Mouse (Mus musculus) liver, postnatal 0 days (tissue): Measurements from ENCODE around the gene Zfand3. TPM values are rescaled to one million over a fixed set of nuclear protein-coding genes. Genes with fewer than 3 reads are reported as not detected.

Experiments
- ATAC-seq: fragments of 200-750 bp; cut with Nextera tagmentation; 2 replicates; pipeline ENCODE4 v1.8.0; 2017; ENCODE audit warnings: mild to moderate bottlenecking, moderate library complexity
- DNase-seq: peaks from one replicate; pipeline ENCODE4 v3.0.0-alpha.2; 2016
- H3K27ac ChIP-seq: fragments of 300-500 bp; sonication (generic); 2 replicates; pipeline ENCODE4 v1.5.1; 2014; ENCODE audit warnings: antibody characterized with exemption, moderate library complexity, mild to moderate bottlenecking, low read depth
- H3K27me3 ChIP-seq: fragments of 300-500 bp; sonication (generic); 2 replicates; pipeline ENCODE4 v1.6.1; 2014; ENCODE audit warnings: low read length, control low read depth, mixed read lengths; ENCODE audit not compliant: insufficient read depth
- H3K36me3 ChIP-seq: fragments of 300-500 bp; sonication (generic); replicated peaks from 2 replicates; pipeline ENCODE4 v1.6.1; 2014; ENCODE audit warnings: mild to moderate bottlenecking, control low read depth, low read length, moderate library complexity, mixed read lengths; ENCODE audit not compliant: insufficient read depth
- H3K4me1 ChIP-seq: fragments of 300-500 bp; sonication (generic); 2 replicates; pipeline ENCODE4 v1.6.1; 2014; ENCODE audit warnings: antibody characterized with exemption, mild to moderate bottlenecking, control low read depth; ENCODE audit not compliant: insufficient read depth
- H3K4me2 ChIP-seq: fragments of 300-500 bp; sonication (generic); 2 replicates; pipeline ENCODE4 v1.6.1; 2014; ENCODE audit warnings: low read depth, mild to moderate bottlenecking, low read length, moderate library complexity, mixed read lengths
- H3K4me3 ChIP-seq: fragments of 300-500 bp; sonication (generic); 2 replicates; pipeline ENCODE4 v1.5.1; 2014; ENCODE audit warnings: low read depth, low read length
- H3K9ac ChIP-seq: fragments of 300-500 bp; sonication (generic); replicated peaks from 2 replicates; pipeline ENCODE4 v1.6.1; 2014; ENCODE audit warnings: mild to moderate bottlenecking, moderate library complexity
- H3K9me3 ChIP-seq: fragments of 300-500 bp; sonication (generic); 2 replicates; pipeline ENCODE4 v1.6.1; 2016; ENCODE audit warnings: mild to moderate bottlenecking, control low read depth, low read length, mixed read lengths
- CTCF ChIP-seq: sonication (generic); IDR thresholded peaks from 2 replicates; pipeline ENCODE4 v1.5.1; 2016; ENCODE audit warnings: antibody characterized with exemption, low read depth
- EP300 ChIP-seq: IDR thresholded peaks from 2 replicates; pipeline ENCODE4 v1.6.1; 2016; ENCODE audit warnings: antibody characterized with exemption, low read depth, mild to moderate bottlenecking
- WGBS: fragments of 180-500 bp; shearing (Covaris S2); extraction: QIAGEN DNeasy Blood & Tissue Kit; methylation state at CpG from one replicate; pipeline ENCODE4 v1.1.7; 2014; ENCODE audit not compliant: insufficient replicate concordance; 5-methylcytosine and 5-hydroxymethylcytosine counted together
- polyA plus RNA-seq: library from polyadenylated mRNA; unstranded; fragments of >200 nt; fragmentation: Nextera tagmentation; extraction: Ambion mirVana; gene quantifications from 2 replicates; pipeline ENCODE4 v1.2.1, GENCODE M21; 2015

The Zfand3 gene
- polyA plus RNA-seq, 1 experiment from 2014 or later: 24.7 TPM

DNA sequence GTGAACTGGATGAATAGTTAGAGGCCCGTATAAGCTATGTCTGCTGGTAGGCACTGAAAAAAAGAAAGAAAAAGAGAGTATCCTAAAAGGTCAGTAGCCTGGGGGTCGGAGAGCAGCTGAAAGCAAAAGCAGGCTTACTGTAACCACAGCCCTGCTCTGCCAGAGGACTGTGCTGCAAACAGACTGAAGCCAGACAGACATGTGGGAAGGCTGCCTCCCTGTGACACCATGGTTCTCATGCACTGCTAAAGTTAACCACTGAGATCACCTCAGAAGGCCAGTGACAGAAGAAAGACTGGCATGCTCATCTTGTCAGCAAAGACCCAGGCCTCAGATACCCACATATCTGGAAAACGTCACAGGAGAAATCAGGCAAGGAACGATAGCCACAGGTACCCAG lies 253.9 kb downstream of the Zfand3 start:
- Histone ChIP-seq H3K27me3 (no peaks in the 10 kb centered on the region), H3K27ac (no peak overlapping the region), H3K9me3 (no peaks in the 10 kb centered on the region), H3K4me3 (no peak overlapping the region), H3K4me2 (no peak overlapping the region), H3K4me1 (peaks cover 6% of the 10 kb centered on the region; the same call in 1 of the 2 replicates), H3K9ac (no peak overlapping the region), H3K36me3 (no peaks in the 10 kb centered on the region)
- WGBS: 72% methylated on average over 4 of the region's 4 CpGs
- no peak for DNase-seq
- ATAC-seq: no peak
- TF ChIP-seq CTCF (no peak), EP300 (no peak)

DNA sequence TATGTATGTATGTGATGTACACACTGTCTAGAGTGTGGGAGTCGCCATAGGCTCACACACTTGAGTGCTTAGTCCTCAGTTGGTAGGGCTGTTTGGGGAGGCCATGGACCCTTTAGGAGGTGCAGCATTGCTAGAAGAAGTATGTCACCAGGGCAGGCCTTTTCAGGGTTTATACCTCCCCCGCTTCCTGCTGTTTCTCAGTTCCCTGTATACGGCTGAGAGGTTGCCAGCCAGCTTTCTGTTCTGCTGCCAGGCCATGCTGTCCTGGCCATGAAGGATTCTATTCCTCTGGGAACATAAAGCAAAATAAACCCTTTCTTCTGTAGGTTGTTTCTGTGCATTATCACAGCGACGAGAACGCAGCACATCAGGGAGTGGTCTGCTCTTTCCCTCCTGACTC lies 255.4 kb downstream of the Zfand3 start:
- Histone ChIP-seq H3K27me3 (no peaks in the 10 kb centered on the region), H3K4me2 (no peak overlapping the region), H3K27ac (no peak overlapping the region), H3K4me3 (no peak overlapping the region), H3K36me3 (no peaks in the 10 kb centered on the region), H3K4me1 (peaks cover 6% of the 10 kb centered on the region; the same call in 1 of the 2 replicates), H3K9me3 (no peaks in the 10 kb centered on the region), H3K9ac (no peak overlapping the region)
- TF ChIP-seq EP300: no peak
- no peak for TF ChIP-seq CTCF
- DNase-seq (no peak), ATAC-seq (no peak)
- 67% methylated on average over 6 of the region's 6 CpGs for WGBS

Other genes starting within 250 kb of the Zfand3 start
- 2.0 and 2.2 TPM in 2 replicates for gene Mdga1, start 34.6 kb upstream of the Zfand3 start, polyA plus RNA-seq